Mouse (Mus musculus) kidney, embryonic 16.5 days (tissue): ENCODE measurements around the gene 1700003E16Rik. TPM values are rescaled to one million over a fixed set of nuclear protein-coding genes. Genes with fewer than 3 reads are reported as not detected.
A peak's percentile ranks its signal among the peaks of the same experiment; 100 is the strongest.

Source experiments
- ATAC-seq: fragments of 200-750 bp; cut with Nextera tagmentation; 2 replicates; pipeline ENCODE4 v1.8.0; 2017; ENCODE audit warnings: moderate TSS enrichment; ENCODE audit not compliant: low FRiP score, low TSS enrichment
- H3K27ac ChIP-seq: fragments of 300-500 bp; sonication (generic); 2 replicates; pipeline ENCODE4 v1.5.1; 2014; ENCODE audit warnings: low read length
- H3K27me3 ChIP-seq: fragments of 300-500 bp; sonication (generic); 2 replicates; pipeline ENCODE4 v1.6.1; 2014; ENCODE audit warnings: low read length, control low read depth, mixed read lengths; ENCODE audit not compliant: insufficient read depth
- H3K36me3 ChIP-seq: fragments of 300-500 bp; sonication (generic); 2 replicates; pipeline ENCODE4 v1.6.1; 2014; ENCODE audit warnings: low read length, control low read depth, mixed read lengths; ENCODE audit not compliant: insufficient read depth
- H3K4me1 ChIP-seq: fragments of 300-500 bp; sonication (generic); 2 replicates; pipeline ENCODE4 v1.6.1; 2014; ENCODE audit warnings: low read length, control low read depth, mixed read lengths; ENCODE audit not compliant: insufficient read depth
- H3K4me2 ChIP-seq: fragments of 300-500 bp; sonication (generic); replicated peaks from 2 replicates; pipeline ENCODE4 v1.6.1; 2014; ENCODE audit warnings: low read depth, low read length
- H3K4me3 ChIP-seq: fragments of 300-500 bp; sonication (generic); 2 replicates; pipeline ENCODE4 v1.5.1; 2014; ENCODE audit warnings: mild to moderate bottlenecking, low read length
- H3K9ac ChIP-seq: fragments of 300-500 bp; sonication (generic); replicated peaks from 2 replicates; pipeline ENCODE4 v1.6.1; 2014; ENCODE audit warnings: low read length
- H3K9me3 ChIP-seq: fragments of 300-500 bp; sonication (generic); 2 replicates; pipeline ENCODE4 v1.6.1; 2016; ENCODE audit warnings: low read length, control low read depth
- WGBS: fragments of 180-500 bp; shearing (Covaris S2); extraction: QIAGEN DNeasy Blood & Tissue Kit; methylation state at CpG from one replicate; pipeline ENCODE4 v1.1.7; 2014; 5-methylcytosine and 5-hydroxymethylcytosine counted together
- polyA plus RNA-seq: library from polyadenylated mRNA; unstranded; fragments of >200 nt; fragmentation: Nextera tagmentation; extraction: Ambion mirVana; gene quantifications from 2 replicates; pipeline ENCODE4 v1.2.1, GENCODE M21; 2015

Gene 1700003E16Rik
- polyA plus RNA-seq, 1 experiment from 2014 or later = 2.6 TPM

GRCm38 (mm10) chr6:83137576-83137950 lies 18.6 kb upstream of the 1700003E16Rik start:
- no peaks in the 10 kb centered on the region for H3K9me3 ChIP-seq
- H3K27ac ChIP-seq = peak overlapping the region; percentile 100
- no peaks in the 10 kb centered on the region for H3K36me3 ChIP-seq
- peaks cover 48% of the 10 kb centered on the region for H3K4me1 ChIP-seq
- H3K9ac ChIP-seq = peak overlapping the region; percentile 97
- ATAC-seq = peak; percentile 78
- WGBS = 0% methylated on average over 12 of the region's 12 CpGs
- peak overlapping the region; percentile 62 for H3K4me3 ChIP-seq
- H3K4me2 ChIP-seq = peak overlapping the region; percentile 69
- H3K27me3 ChIP-seq = no peaks in the 10 kb centered on the region

DNA sequence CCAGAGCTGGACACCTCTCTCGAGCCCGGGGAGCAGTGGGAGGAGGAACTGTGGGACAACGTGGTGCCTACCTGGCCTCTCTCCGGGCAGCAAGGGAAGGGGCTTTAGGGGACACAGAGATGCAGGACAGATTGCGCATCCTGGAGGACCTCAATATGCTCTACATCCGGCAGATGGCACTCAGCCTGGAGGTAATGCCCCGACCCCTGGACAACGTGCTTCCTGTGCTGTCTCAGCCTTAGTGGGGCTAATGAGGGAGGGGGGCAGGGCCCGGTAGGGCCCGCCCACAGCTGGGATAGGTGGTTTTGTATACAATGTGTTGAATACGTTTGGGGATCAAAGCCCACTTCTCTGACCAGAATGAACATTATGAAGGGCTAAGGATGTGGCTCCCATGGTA lies 18.1 kb upstream of the 1700003E16Rik start:
- Histone ChIP-seq H3K27ac (peak overlapping the region; percentile 100), H3K4me1 (peaks cover 48% of the 10 kb centered on the region), H3K9ac (peak overlapping the region; percentile 97), H3K36me3 (no peaks in the 10 kb centered on the region), H3K9me3 (no peaks in the 10 kb centered on the region), H3K27me3 (no peaks in the 10 kb centered on the region), H3K4me3 (peak overlapping the region; percentile 62), H3K4me2 (peak overlapping the region; percentile 69)
- ATAC-seq = peak; percentile 23
- WGBS = 0% methylated on average over 11 of the region's 11 CpGs

GRCm38 (mm10) chr6:83140044-83140443 lies 16.2 kb upstream of the 1700003E16Rik start:
- no peak overlapping the region for H3K4me3 ChIP-seq

GRCm38 (mm10) chr6:83141636-83142035 lies 14.6 kb upstream of the 1700003E16Rik start:
- Histone ChIP-seq H3K27me3 (no peaks in the 10 kb centered on the region), H3K4me3 (peak overlapping the region; percentile 39; the same call in 1 of the 2 replicates), H3K4me2 (peak overlapping the region; percentile 66), H3K36me3 (no peaks in the 10 kb centered on the region), H3K9ac (peak overlapping the region; percentile 73; the same call in 1 of the 2 replicates), H3K9me3 (no peaks in the 10 kb centered on the region), H3K4me1 (peaks cover 29% of the 10 kb centered on the region), H3K27ac (no peak overlapping the region)
- 38% methylated on average over 4 of the region's 4 CpGs for WGBS
- ATAC-seq = no peak

More at GRCm38 (mm10) chr6:83140044-83140443, 16.2 kb upstream of the 1700003E16Rik start:
- 94% methylated on average over 8 of the region's 8 CpGs for WGBS
- H3K4me1 ChIP-seq = peaks cover 43% of the 10 kb centered on the region
- H3K4me2 ChIP-seq = no peak overlapping the region
- no peaks in the 10 kb centered on the region for H3K27me3 ChIP-seq
- no peaks in the 10 kb centered on the region for H3K9me3 ChIP-seq
- no peak overlapping the region for H3K27ac ChIP-seq
- no peak overlapping the region for H3K9ac ChIP-seq
- ATAC-seq = no peak
- H3K36me3 ChIP-seq = no peaks in the 10 kb centered on the region

DNA sequence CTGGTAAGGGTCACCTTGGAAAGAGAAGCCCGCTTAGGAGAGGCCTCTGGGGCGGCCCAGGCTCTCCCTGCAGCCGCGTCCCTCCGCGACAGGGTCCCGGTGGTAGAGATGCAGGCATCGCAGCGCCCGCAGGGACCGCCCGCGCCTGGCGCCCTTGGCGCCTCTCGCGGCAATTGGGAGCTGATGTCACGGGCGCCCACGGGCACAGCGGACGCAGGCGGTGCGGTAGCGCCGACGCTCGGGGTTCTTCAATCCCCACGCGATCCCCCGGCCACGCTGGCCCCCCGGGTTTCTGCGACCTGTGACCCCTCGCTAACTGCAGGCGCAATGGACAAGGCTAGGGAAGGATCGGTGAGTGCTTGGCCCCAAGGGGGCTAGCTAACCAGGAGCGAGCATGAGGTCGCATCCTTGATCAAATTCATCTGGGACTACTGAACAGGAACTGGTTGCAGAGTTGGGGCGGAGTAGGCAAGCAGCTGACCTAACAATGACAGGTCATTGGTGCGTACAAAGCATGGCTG lies 13.9 kb upstream of the 1700003E16Rik start:
- no peaks in the 10 kb centered on the region for H3K9me3 ChIP-seq
- peaks cover 4% of the 10 kb centered on the region; the same call in 1 of the 2 replicates for H3K36me3 ChIP-seq
- no peaks in the 10 kb centered on the region for H3K27me3 ChIP-seq
- peak overlapping the region; percentile 73 for H3K9ac ChIP-seq
- H3K27ac ChIP-seq = no peak overlapping the region
- peaks cover 29% of the 10 kb centered on the region for H3K4me1 ChIP-seq
- 5% methylated on average over 41 of the region's 41 CpGs for WGBS
- H3K4me2 ChIP-seq = peak overlapping the region; percentile 66
- peak overlapping the region; percentile 39 for H3K4me3 ChIP-seq
- ATAC-seq = no peak

- no peak for ATAC-seq
- Histone ChIP-seq H3K4me3 (no peak overlapping the region), H3K9me3 (no peaks in the 10 kb centered on the region), H3K9ac (no peak overlapping the region; the same call in 1 of the 2 replicates), H3K4me2 (0 out of 2 replicates have a peak overlapping the region, but pooled peaks have one; percentile 66), H3K4me1 (peaks cover 30% of the 10 kb centered on the region), H3K36me3 (peaks cover 10% of the 10 kb centered on the region), H3K27me3 (no peaks in the 10 kb centered on the region), H3K27ac (no peak overlapping the region)
- 59% methylated on average over 11 of the region's 11 CpGs for WGBS
Observed at GRCm38 (mm10) chr6:83142886-83143285, 13.3 kb upstream of the 1700003E16Rik start.

DNA sequence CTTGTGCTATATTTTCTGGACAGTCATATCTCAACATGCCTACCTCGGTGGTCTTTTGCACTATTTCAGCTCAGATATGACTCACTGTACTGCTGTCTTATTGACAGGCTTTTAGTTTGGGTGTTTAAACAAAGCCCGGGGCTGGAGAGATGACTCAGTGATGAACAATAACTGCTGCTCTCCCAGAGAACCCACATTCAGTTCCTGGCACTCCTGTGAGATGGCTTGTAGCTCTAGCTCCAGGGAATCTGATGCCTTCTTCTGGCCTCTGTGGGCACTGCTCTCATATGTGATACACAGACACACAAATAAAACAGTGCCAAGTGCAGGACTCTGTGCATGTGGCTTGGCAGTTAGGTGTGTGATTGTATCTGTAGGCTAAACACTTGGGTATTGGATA lies 11.0 kb upstream of the 1700003E16Rik start:
- WGBS = 71% methylated on average over 2 of the region's 2 CpGs
- Histone ChIP-seq H3K4me2 (no peak overlapping the region), H3K9ac (no peak overlapping the region), H3K36me3 (peaks cover 28% of the 10 kb centered on the region), H3K4me3 (no peak overlapping the region), H3K27me3 (no peaks in the 10 kb centered on the region), H3K27ac (no peak overlapping the region), H3K4me1 (peaks cover 17% of the 10 kb centered on the region), H3K9me3 (no peaks in the 10 kb centered on the region)
- no peak for ATAC-seq

DNA sequence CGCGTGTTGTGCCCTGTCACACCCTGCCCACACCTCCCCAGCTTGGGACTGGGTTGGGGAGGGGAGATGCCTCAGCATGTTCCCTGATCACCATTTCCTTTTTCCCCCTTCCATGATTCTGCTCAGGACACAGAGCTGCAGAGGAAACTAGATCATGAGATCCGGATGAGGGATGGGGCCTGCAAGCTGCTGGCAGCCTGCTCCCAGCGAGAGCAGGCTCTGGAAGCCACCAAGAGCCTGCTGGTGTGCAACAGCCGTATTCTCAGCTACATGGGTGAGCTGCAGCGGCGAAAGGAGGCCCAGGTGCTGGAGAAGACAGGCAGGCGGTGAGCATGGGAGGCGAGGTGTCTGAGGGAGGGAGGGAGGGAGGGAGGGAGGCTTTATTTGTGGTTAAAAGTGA lies 10.4 kb upstream of the 1700003E16Rik start:
- Histone ChIP-seq H3K27me3 (no peaks in the 10 kb centered on the region), H3K9me3 (no peaks in the 10 kb centered on the region), H3K9ac (no peak overlapping the region), H3K27ac (no peak overlapping the region; the same call in 1 of the 2 replicates), H3K4me2 (no peak overlapping the region), H3K4me3 (no peak overlapping the region), H3K36me3 (peaks cover 28% of the 10 kb centered on the region), H3K4me1 (peaks cover 17% of the 10 kb centered on the region)
- ATAC-seq = no peak
- 56% methylated on average over 8 of the region's 9 CpGs for WGBS

DNA sequence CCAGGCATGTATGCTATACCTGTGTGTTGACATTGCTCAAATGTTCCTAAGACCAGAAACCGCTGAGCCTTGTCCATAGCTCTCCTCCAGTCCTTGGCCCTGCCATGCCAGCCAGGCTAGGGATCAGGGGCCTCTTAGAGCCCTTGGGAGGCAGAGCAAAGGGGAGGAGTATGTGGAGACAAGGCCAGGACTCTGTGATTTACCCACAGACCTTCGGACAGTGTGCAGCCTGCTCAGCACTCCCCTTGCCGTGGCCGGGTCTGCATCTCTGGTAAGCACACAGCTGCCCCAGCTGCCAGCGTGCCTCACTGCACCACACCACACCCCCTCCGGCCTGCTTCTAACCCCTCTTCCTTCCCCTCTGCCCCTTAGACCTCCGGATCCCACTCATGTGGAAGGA lies 8.9 kb upstream of the 1700003E16Rik start:
- H3K27ac ChIP-seq = no peak overlapping the region
- H3K4me3 ChIP-seq = no peak overlapping the region
- peaks cover 9% of the 10 kb centered on the region for H3K4me1 ChIP-seq
- H3K9ac ChIP-seq = no peak overlapping the region; the same call in 1 of the 2 replicates
- H3K27me3 ChIP-seq = no peaks in the 10 kb centered on the region
- no peaks in the 10 kb centered on the region for H3K9me3 ChIP-seq
- 44% methylated on average over 7 of the region's 7 CpGs for WGBS
- ATAC-seq = 0 out of 2 replicates have a peak, but pooled peaks have one; percentile 20
- H3K36me3 ChIP-seq = peaks cover 41% of the 10 kb centered on the region
- no peak overlapping the region for H3K4me2 ChIP-seq

DNA sequence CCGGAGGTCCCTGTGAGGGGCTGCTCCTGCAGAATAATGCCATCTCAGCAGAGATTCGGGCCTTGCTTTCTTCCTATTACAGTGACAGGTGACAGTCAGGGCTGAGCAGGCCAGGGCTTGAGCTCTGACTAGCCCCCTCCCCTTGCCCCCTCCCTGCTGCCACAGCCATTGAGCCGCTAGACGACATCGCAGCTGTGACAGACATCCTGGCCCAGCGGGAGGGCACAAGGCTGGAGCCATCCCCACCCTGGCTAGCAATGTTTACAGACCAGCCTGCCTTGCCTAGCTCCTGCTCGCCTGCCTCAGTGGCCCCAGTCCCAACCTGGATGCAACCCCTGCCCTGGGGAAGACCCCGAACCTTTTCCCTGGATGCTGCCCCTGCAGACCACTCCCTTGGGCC lies 4.5 kb upstream of the 1700003E16Rik start:
- H3K9me3 ChIP-seq = no peaks in the 10 kb centered on the region
- H3K4me1 ChIP-seq = peaks cover 22% of the 10 kb centered on the region
- H3K4me3 ChIP-seq = no peak overlapping the region
- H3K27ac ChIP-seq = no peak overlapping the region
- H3K4me2 ChIP-seq = no peak overlapping the region
- ATAC-seq = no peak
- H3K9ac ChIP-seq = no peak overlapping the region
- H3K27me3 ChIP-seq = no peaks in the 10 kb centered on the region; the same call in 1 of the 2 replicates
- H3K36me3 ChIP-seq = peaks cover 42% of the 10 kb centered on the region
- WGBS = 45% methylated on average over 8 of the region's 8 CpGs
